Mouse (Mus musculus) thymus, adult 2 months (tissue): ENCODE measurements around the gene Ddx39.

ENCODE experiments used
- CTCF ChIP-seq: fragments of 200-500 bp; IDR thresholded peaks from 2 replicates; pipeline ENCODE4 v1.5.1; 2012; ENCODE audit warnings: mild to moderate bottlenecking, control low read depth, low read length, moderate library complexity, borderline replicate concordance; ENCODE audit not compliant: control insufficient read depth, poor library complexity, insufficient read depth; ENCODE audit errors: extremely low read depth
- POLR2A ChIP-seq: fragments of 200-500 bp; IDR thresholded peaks from 2 replicates; pipeline ENCODE4 v1.6.1; 2012; ENCODE audit warnings: mild to moderate bottlenecking, low read length, control low read depth, moderate library complexity; ENCODE audit not compliant: control insufficient read depth, poor library complexity, insufficient read depth; ENCODE audit errors: extremely low read depth

DNA sequence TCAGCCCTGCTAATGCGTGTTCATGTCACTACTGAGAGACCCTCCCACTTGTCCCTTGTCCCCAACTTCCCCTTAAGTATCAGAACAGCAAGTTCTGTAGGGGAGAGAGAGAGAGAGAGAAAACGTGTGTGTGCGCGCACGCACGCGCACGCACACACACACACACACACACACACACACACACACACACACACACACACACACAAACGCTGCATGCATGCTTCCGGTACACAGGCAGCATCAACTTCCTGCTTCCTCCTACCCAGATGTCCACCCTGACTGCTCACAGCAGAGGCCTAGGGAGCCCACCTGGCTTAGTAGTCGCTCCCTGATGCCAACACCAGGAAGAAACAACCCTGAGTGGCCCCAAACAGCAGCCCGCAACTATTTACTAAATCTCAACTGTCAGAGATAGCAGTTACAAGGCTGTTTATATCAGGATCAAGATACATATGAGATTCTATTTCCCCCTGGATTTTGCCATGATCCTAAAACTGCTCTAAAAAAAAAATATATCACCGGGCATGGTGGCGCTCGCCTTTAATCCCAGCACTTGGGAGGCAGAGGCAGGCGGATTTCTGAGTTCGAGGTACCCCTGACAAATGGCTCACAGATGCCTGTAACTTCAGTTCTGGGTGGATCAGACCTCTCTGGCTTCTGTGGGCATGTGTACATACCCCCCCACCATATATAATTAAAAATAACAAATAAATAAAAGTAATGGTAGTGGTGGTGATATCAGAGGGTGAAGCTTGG, 19.4 kb upstream of the Ddx39 start:
- no peak for TF ChIP-seq CTCF
- TF ChIP-seq POLR2A: no peak
